Mouse (Mus musculus) lung, adult 10 weeks (tissue): ENCODE results near the gene Cdc42ep3. TPM values are rescaled to one million over a fixed set of nuclear protein-coding genes. Genes with fewer than 3 reads are reported as not detected.

Source experiments
- polyA plus RNA-seq: library from polyadenylated mRNA; stranded (reverse); fragments of 350-450 nt; fragmentation: Illumina TruSeq; extraction: RNeasy Lipid Tissue Mini Kit (QIAGEN cat#74804); gene quantifications from one replicate; pipeline ENCODE4 v1.2.3, GENCODE M21; 2014; ENCODE audit warnings: low read depth, low replicate concordance; ENCODE audit not compliant: insufficient read depth

Cdc42ep3 gene
- 20.9 TPM for polyA plus RNA-seq

DNA sequence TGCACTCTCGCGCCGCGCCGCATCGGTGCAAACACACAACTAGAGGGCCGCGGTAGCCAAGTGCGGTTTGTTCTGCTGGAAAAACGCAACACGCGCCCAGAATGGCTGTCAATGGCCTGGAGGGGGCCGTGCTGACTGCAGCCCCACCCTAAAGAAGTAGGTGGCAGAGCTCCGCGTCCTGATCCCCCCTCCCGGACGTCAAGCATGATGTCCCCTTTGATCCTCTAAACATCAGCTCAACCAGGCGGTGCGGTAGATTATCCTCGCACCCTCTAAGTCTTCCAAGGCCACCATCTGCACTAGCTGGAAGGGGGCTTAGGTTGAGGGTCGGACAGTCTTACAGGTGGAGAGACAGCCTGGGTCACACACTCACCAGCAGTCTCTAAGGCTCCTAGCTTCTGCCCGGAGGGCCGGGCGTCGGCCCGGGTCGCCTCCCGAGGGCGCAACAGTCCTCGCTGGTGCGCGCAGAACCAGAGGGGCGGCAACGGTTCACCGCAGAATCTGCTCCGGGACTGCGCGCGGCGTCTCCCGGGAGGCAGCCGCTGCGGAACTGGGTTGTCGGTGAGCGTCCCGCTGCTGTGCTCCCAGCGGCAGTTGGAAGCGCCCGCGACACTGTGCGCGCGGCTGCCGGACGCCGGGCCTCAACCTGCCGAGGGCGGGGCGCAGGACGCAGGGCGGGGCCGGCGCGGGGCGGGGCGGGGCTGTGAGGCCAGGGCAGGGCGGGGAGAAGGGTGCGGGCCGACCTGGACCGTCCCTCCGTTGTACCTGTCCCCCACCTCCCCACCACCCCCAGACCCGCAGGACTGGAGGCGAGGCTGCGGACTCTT is at the start of gene Cdc42ep3:
TSS of gene Cdc42ep3 (minus strand) at position 648 of the 827 bp plus-strand sequence.

